Mouse (Mus musculus) left cerebral cortex, adult 18-20 months (tissue): Measurements from ENCODE around the gene Lrmda. TPM values are rescaled to one million over a fixed set of nuclear protein-coding genes. Genes with fewer than 3 reads are reported as not detected.
A peak's percentile ranks its signal among the peaks of the same experiment; 100 is the strongest.
"Not testable (repeated sequence)": the region's sequence is repeated elsewhere in the genome, so short reads cannot be mapped to it uniquely, and the experiment has no call there.

Experiments
- DNase-seq, 2 experiments: peaks; one replicate each; pipeline ENCODE4 v3.0.0; 2021 to 2022; ENCODE audit warnings: low spot score in 2 of 2, mixed read lengths in 1 of 2
- total RNA-seq, 2 experiments: library from RNA; stranded (reverse); gene quantifications; 2 replicates each; pipeline ENCODE4 v1.2.3; 2021

Gene Lrmda
- total RNA-seq, 2 experiments from 2014 or later, result 1.4 to 1.7 TPM

DNA sequence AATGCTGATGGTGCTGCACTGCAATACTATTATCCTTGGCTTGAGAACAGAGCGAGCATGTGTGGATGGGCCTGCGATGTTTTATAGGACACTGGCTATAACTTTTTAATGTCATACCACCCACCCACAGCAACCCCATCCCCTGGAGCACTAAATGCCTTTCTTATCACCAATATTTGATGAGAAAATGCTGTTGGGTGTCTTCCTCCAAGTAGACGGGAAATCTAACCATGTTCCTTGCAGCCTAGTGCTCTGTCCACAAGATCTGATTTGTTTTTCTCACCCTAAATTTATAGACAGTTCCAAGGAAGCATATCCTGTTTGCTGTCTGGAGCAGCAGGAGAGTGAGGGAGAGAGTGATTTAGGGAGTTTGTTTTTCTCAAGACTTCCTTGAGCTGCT, 738.0 kb downstream of the Lrmda start:
- DNase-seq, result no peak

DNA sequence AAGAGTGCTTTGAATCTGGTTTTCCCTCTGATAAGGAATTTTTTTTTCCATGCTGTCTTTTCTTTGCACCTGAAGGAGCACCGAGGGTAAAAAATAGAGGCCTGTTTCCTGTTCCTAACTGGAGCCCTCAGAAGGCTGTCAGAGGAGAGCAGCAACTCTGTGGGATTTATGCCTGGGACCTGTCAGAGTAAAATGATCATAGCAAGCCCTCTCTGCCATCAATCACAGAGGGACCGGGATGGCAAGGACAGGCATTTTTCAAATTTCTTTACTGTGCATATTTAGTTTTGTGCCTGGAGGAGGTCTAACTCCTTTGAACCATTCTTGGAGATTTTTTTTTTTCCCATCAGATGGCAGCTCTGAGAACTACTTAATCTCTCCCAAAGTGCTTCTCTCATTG, 739.7 kb downstream of the Lrmda start:
- no peak for DNase-seq

DNA sequence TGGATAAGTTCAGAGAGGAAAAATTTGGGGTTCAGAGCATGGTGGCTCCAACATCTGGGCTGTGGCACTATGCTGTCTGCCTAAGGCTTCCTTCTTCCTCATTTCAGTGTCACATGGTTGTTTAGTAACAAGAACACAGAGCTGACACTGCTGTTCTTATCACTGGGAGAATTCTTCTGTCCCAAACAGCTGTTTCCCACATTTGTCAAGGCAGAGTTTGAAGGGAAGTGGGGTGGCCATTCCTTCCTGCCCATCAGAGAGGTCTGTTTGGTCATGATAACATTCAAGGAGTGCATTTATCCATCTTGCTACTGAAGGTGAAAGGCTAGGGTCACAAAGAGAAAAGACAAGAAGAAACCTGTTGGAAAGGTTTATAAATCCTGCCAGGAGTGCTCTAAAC, 740.2 kb downstream of the Lrmda start:
- DNase-seq, result no peak

DNA sequence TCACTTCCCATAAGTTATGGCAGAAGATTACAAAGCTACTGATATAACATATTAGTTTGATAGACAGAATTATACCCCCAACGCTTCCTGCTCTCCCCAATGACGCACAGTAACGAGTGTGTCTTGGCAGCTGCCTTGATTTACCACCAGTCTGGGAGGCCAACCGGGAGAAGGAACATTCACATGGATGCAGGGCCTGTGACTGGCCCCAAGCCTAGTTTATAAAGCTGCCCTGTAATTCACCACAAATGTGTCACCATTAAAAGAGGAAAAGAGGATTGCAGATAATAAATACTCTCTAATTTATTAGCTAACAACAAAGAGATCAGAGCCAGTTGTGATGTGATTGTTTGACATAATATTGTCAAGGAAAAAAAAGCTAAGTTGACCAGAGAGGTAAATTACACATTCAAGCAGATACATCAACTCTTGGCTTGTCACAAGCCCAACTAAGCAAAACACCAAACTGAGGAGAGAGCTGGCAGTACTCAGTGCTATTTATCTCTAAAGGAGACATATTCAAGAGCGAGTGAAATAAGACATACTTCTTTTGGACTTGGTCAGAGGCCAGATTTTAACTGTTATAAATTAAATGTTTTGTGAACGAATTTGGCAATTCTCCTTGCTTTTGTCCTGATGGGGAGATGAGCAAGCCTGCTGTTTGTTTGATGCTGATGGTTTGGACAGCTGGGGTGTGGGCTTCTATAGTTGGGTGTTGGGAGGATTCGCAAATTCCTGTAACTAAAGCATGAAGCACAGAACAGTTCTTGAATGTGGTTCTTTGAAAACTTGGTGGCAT, 740.9 kb downstream of the Lrmda start:
- peak in 1 of 2 experiments; percentile 4 for DNase-seq

DNA sequence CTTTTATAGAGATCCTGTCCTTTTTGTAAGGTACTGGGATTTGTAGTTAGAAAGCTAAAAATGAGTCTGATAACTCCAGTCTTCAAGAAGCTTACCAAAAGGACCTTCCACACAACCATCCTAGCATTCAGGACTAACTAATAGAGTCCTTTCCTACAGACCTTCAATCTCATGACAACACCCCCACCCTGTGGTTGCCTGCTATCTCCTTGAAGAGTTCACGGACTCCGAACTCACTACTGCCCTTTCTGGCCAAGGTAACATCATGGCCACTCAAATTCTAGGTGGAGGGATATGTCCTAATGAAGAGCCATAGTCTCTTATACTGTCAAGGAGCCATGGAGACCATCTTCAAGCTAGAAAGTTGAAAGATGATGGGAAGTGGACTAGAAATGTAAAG, 762.2 kb downstream of the Lrmda start:
- no peak for DNase-seq

DNA sequence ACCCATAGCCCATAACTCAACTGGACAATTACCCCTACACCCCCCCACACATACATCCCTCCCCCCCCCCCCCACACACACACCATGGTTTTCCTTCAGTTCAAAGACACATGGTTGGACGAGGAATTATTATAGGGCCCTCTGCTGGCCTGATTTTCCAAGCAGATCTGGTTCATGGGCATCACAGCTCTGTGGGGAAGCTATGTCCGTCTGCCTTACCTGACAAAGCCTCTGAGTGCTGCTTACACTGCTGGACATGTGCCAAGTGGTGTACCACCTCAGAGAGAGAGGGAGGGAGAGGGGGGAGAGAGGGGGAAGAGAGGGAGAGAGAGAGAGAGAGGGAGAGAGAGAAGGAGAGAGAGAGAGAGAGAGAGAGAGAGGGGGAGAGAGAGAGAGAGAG, 762.9 kb downstream of the Lrmda start:
- DNase-seq, result no peak

DNA sequence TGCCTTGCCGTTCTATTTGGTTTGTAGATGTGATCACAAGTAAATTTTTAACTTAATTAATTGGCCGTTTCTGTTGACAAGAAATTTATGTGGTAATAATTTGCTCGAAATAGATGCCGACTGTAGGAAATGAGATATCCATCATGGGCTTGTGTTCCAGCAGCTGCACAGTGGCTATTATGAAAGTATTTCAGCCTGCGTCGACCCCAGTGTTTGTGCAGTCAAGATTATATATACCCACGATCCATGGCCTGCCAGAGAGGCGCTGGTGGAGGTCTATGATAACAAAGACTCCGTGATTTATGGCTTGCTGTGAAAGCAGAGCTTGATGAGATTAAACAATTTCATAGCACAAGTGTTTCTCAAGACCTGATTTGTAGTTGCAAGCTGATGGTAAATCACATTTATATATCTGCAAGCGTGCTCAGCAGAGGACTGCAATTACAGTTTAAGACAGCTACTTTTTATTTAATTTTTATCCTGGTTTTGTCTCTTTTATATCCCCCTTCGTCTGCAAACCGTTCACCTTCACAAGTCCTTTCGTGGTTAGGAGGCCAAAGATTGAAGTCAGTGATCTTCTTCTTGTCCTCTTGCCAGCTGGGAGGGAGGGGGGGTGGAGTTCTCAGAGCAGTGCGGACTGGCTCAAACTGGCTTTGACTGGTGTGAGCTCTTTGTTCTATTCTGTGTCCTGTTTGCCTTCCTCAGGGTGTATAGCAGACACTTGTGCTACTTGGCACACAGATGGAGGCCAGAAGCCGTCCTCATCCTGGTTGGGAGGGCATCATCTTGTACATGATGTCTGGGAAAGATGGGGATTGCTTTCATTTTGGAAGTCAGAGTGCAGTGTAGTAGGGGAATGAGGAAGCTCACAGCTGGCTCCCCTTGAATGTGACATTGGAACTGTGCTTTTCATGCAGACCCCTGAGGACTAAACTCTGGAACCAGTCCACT, 764.0 kb downstream of the Lrmda start:
- no peak for DNase-seq

DNA sequence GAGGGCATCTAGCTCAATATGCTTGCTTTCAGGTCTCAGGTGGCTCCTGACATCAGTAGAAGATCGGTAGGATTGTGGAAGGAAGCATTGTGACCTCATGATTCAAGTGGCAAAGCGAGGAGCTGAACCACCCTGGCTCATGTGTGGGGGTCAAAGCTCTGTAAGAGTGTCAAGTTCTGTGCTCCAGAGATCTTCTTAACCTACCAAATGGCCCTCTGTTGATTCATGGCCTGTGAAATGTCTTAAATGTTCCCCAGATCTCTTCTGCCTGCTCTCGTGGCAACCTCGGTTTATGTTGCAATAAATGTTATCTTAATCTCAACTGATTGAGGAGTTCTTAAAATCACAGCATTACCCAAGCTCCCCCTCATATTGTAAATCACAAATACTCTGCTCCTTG, 780.5 kb downstream of the Lrmda start:
- no peak for DNase-seq

DNA sequence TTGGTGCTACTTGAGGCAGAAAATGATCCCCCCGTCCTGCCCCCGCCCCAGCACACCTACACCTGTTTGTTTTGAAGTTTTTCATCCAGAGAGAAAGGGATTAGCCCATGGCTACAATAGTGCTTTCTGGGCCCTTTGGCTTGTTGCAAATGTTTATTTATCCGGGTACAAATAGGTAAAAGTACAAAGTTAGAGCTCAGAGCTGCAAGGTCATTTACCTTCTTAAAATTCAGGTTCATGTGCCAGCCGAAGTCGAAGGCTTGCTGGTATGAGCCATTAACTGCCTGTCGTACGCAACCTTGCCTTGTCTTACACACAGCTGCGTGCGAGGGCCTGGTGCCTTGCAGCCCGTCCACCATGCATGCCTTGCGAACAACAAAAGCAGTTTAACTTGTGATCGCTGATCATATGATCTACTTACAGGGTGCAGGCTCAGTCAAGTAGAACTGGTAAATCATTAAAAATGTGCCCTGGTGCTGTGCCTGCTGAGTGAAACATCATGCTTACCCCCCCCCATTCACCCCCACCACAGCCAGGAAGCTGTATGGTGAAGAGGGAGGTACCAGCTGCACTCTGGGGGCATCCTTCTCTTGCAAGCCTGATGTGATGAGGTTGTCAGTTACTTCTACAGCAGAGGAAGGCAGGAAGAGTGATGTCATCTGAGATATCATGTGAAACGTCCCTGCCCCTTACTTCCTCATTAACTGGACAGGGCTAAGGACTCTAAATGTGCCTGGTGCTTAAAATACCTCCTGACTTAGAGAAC, 781.5 kb downstream of the Lrmda start:
- DNase-seq, result no peak

DNA sequence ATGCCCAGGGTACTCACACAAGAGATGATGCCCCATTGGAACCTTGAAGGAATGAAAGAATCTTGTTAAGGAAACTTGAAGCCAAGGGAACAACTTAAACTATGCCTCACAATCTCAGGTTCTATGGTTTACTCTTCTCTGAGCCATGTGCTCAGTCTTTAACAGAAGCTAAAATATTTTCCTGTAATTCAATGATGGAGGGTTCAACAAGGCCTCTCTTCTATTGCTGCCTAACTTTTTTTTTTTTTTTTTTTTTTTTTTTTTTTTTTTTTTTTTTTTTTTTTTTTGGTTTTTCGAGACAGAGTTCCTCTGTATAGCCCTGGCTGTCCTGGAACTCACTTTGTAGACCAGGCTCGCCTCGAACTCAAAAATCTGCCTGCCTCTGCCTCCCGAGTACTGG, 782.2 kb downstream of the Lrmda start:
- not testable (repeated sequence) for DNase-seq

DNA sequence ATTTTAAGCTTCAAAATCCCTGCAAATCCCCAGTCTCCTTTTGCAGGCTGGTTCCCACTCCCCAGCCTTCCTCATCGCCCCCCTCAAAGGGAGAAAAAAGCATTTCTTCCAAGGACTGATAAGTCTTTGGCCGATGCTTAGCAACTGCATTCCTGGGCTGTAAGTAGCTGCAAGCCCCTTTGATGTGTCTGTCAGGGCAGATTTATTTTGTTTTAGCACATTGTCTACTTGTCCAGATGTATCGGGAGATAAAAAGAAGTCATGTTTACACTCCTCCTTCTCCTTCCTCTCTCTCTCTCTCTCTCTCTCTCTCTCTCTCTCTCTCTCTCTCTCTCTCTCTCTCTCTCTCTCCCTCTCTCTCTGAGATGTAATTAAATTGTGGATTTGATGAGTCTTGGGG, 787.8 kb downstream of the Lrmda start:
- DNase-seq, result no peak

DNA sequence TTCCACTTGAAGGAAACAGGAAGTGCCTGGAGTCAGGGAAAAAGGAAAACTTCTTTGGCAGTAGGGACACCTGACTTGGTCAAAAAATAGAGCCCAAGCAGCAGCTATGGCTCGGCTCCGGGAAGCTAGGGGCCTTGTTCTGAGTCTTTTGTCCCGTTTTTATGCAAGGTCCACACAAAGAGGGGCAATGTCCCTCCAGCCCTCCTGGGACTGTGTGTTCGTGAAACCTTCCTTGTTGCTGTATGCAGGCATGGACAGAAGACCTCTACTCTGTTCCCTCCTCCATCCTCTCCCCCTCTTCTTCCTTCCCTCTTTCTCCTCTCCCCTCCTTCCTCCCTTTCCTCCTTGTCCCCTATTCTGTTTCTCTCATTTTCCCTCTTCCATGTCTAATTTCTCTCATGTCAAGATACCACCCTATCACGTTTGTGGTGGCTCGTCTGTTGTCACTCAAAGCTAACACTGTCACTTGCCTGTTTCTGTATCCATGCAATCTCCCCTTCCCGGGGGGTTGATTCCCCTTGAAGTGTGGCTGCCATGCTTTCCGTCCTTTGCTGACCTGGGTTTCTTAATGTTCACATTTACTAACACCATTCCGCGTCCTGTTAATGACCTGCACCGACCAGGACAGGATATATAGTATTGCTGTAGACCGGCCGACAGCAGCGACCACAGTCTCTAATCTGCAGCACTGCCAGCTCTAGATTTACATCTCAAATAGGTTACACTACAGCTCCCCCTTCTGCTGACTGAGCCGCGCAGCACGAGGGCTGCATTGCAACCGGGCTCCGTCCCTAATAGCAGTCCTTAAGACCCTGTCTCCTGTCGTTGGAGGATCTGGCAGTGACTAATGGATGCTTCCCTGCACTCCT, 788.4 kb downstream of the Lrmda start:
- peak; percentile 47 to 54 for DNase-seq

DNA sequence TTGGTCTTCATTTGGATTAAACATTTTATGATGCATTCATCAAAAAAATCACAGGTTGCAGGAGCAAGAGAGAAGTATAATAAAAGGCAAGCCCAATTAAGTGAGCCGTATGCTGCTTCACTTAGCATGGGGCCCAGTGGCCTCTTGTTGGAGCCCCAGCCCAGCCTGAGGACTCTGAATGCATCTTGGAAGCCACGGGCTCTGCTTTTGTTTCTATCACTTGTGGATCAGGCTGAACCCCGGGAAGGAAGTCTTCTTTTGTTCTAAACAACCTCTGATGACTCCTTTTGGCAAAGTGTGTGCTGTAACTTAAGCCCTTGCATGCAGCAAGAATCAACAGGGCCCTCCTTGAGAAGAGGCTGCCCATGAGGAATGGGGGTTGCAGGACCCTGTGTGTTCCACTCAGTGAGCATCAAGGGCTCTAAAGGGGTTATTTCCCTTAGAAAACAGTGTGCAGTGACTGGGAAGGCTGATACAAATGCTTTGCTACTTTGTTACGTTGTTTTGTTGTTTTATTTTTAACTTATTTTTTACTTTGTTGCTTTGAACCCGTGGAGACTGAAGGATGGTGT, 789.2 kb downstream of the Lrmda start:
- no peak for DNase-seq

DNA sequence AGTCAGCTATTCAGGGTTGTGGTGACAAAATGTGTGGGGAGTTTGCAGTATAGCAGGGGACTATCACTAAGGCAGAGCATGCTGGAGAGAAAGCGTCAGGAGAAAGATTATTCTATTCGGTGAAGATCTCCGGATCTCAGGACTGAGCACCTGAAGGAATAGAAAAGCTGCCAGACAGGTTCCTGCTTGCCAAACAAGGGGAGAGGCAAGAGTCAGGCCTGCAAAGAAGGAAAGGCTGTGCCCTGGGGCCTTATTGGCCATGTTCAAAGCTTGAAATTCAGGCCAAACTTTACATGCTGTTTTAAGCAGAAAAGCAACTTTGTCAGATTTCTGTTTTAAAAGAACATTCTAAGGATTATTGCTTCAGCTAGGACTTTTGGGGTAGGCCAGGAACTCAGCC, 789.7 kb downstream of the Lrmda start:
- no peak for DNase-seq

DNA sequence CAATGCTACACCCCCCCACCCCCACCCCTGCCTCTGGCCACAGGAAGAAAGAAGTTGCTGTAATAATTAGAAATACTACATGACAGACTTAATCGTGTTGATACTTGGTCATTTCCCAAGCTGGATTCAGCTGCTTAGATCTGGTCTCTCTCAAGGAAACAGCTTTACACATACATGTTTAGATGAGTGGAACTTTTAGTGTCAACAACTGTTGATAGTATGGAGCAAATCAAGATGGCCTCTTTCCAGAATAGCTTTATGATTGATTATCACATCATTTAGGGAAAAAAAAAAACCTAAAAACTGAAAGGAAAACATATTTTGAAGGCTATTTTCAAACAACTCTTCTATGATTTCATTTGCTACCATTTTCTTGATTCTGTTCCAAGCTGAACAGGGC, 791.0 kb downstream of the Lrmda start:
- no peak for DNase-seq

DNA sequence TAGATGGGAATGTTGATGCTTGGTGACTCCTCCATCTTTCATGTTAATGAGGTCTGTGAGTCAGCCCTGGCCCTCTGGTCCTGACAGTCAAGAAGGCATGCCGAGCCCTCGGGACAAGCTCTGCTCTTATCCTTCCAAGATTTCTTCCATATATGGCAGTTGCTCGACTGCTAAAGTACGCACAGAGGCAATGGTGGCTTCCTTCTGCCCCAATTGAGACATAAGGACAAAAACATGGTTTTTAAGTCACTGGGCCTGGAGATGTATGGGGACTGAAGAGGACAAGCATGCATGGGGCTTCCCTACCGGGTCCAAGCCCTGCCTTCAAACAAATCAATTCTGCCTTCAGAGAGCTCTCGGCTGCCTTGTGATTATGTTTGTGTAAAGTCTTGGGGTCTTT, 793.3 kb downstream of the Lrmda start:
- DNase-seq, result no peak

DNA sequence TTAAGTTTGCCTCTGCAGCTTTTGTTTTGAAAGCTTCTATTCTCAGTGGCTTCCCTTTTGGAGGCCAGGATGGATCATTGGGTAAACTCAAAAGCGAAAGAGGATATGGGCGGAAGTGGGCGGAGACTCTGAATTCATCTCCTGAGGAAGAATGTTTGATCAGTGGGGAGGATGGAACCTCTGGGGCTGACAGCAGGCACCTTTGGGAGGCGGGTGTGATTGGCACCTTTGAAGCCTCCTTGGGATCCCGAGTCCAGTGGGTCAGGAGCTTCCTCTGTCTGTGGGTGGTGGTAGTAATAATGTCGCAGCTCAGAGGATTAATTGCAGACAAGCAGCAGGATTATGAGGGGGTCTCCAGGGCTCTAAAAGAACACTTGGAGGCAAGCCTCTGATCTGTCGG, 793.9 kb downstream of the Lrmda start:
- no peak for DNase-seq

DNA sequence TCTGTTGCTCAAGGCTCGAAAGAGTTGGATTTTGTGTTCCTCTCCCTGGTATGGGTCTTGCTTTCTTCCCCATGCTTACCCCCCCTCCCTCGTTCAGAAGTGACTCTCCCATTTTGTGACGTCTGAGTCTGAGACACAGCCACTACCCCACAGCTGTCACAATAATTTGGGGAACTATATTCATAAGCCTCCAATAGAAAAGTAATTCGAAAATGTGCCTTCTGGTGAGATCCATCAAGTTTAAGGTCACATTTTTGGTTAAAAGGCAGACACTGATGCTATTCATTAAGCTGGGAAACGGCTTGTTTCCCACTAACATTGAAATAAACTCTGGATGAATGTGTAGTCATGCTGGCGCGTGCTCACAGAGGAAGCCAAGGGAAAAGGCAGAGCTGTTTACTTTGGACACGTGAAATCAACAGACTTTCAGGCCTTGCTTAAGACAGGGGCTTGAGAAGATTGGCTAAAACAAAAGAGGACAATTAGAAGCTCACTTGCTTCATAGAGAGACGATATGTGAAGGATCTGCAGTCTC, 795.4 kb downstream of the Lrmda start:
- DNase-seq, result no peak

DNA sequence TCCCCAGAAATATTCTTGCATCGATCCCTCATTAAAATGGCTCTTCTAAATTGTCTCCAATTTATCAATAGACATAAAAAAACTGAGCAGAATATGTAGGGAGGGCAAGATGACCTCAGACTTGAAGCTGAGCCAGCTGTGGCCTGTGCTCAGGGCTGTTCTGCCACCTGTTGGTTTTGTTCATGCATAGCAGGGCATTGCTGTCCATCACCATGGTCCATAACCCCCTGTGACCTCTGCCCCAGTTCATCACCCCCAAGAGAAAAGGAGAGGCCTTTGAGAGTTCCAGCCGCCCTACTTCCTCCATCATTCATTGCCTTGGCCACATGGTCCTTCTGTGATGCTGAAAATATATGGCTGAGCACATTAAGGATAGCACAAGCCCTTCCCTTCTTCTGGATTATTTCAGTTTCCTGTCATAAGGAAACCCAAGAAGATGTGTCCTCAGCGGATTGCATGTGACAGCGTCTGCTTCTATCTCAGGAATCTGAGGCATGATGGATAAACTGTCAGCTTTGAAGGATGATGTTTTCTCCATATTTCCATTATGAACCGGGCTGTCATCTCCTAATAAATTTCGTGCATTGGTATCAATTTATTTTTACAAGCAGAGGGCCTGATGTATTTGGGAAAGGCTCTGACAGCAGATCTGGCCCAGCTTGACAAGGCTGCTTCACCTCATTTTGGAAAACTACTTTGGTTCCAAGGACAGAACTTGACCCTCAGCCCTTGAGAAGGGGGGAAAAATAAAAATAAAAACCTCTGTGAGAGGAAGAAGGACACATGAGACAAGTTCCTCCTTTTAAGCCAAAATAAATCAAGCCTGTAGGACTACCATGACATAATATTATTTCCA, 798.1 kb downstream of the Lrmda start:
- DNase-seq, result no peak
